Mouse (Mus musculus) heart, postnatal 0 days (tissue): ENCODE measurements at regions not wholly inside any gene's neighbourhood (a gene's known extent, or its start where the extent isn't known, plus 50 kb on each side); places are given as distances from the start of the nearest gene placed in this dataset.

Experiments
- CTCF ChIP-seq: IDR thresholded peaks from 2 replicates; pipeline ENCODE4 v1.5.1; 2016; ENCODE audit warnings: antibody characterized with exemption, control low read depth, low read depth
- EP300 ChIP-seq: IDR thresholded peaks from 2 replicates; pipeline ENCODE4 v1.6.1; 2016; ENCODE audit warnings: antibody characterized with exemption, low read depth

DNA sequence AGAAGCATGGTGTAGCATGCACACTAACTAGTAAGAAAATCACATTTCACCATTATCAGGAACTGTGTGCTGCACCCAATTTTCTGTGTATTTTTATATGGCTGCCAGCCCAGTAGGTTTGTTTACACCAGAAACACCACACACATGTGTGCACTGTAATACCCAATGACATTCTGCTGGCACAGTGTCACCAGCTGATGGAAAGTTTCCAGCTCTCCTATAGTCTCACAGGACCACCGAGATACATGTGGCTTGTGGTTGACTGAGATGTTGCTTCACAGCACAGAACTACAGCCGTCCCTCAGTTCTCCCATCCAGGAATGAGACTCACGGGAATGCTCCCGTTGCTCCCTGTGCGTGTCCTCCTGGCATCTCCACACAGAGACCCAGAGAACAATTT lies 149.4 kb upstream of the Elac2 start:
- TF ChIP-seq EP300: no peak
- TF ChIP-seq CTCF: no peak
